Mouse (Mus musculus) lung, embryonic 16.5 days (tissue): ENCODE measurements at regions not wholly inside any gene's neighbourhood (a gene's known extent, or its start where the extent isn't known, plus 50 kb on each side); places are given as distances from the start of the nearest gene placed in this dataset.

Source experiments
- ATAC-seq: fragments of 200-750 bp; cut with Nextera tagmentation; 2 replicates; pipeline ENCODE4 v1.8.0; 2017; ENCODE audit warnings: low read depth, mild to moderate bottlenecking, moderate library complexity
- H3K27ac ChIP-seq: fragments of 300-500 bp; sonication (generic); 2 replicates; pipeline ENCODE4 v1.5.1; 2014; ENCODE audit warnings: mild to moderate bottlenecking, control low read depth, low read length
- H3K27me3 ChIP-seq: fragments of 300-500 bp; sonication (generic); 2 replicates; pipeline ENCODE4 v1.6.1; 2014; ENCODE audit warnings: low read depth, low read length, mixed read lengths; ENCODE audit not compliant: control insufficient read depth, insufficient read depth
- H3K36me3 ChIP-seq: fragments of 300-500 bp; sonication (generic); 2 replicates; pipeline ENCODE4 v1.6.1; 2014; ENCODE audit warnings: low read length; ENCODE audit not compliant: control insufficient read depth, insufficient read depth
- H3K4me1 ChIP-seq: fragments of 300-500 bp; sonication (generic); replicated peaks from 2 replicates; pipeline ENCODE4 v1.6.1; 2014; ENCODE audit warnings: low read length, mixed read lengths; ENCODE audit not compliant: control insufficient read depth, insufficient read depth
- H3K4me2 ChIP-seq: fragments of 300-500 bp; sonication (generic); 2 replicates; pipeline ENCODE4 v1.6.1; 2014; ENCODE audit warnings: low read depth, low read length, control low read depth
- H3K4me3 ChIP-seq: fragments of 300-500 bp; sonication (generic); 2 replicates; pipeline ENCODE4 v1.5.1; 2014; ENCODE audit warnings: mild to moderate bottlenecking, low read length, control low read depth
- H3K9ac ChIP-seq: fragments of 300-500 bp; sonication (generic); 2 replicates; pipeline ENCODE4 v1.6.1; 2014; ENCODE audit warnings: low read length, control low read depth
- H3K9me3 ChIP-seq: fragments of 300-500 bp; sonication (generic); 2 replicates; pipeline ENCODE4 v1.6.1; 2016; ENCODE audit warnings: low read length; ENCODE audit not compliant: control insufficient read depth
- WGBS: fragments of 180-500 bp; shearing (Covaris S2); extraction: QIAGEN DNeasy Blood & Tissue Kit; methylation state at CpG from one replicate; pipeline ENCODE4 v1.1.7; 2014; 5-methylcytosine and 5-hydroxymethylcytosine counted together

- no peak overlapping the region for H3K4me3 ChIP-seq
- no peak overlapping the region for H3K9ac ChIP-seq
- H3K27me3 ChIP-seq: no peaks in the 10 kb centered on the region
- H3K4me1 ChIP-seq: no peaks in the 10 kb centered on the region; the same call in 1 of the 2 replicates
- no peaks in the 10 kb centered on the region for H3K36me3 ChIP-seq
- WGBS: 75% methylated on average over 1 of the region's 1 CpGs
- ATAC-seq: no peak
- H3K27ac ChIP-seq: no peak overlapping the region
- H3K9me3 ChIP-seq: no peaks in the 10 kb centered on the region
- no peak overlapping the region for H3K4me2 ChIP-seq
Measured at GRCm38 (mm10) chr12:110169261-110169660, 109.6 kb upstream of the Dio3 start.

- no peak overlapping the region for H3K4me2 ChIP-seq
- 86% methylated on average over 8 of the region's 8 CpGs for WGBS
- H3K27ac ChIP-seq: no peak overlapping the region
- H3K4me3 ChIP-seq: no peak overlapping the region
- no peak overlapping the region for H3K9ac ChIP-seq
- H3K27me3 ChIP-seq: no peaks in the 10 kb centered on the region
- H3K9me3 ChIP-seq: no peaks in the 10 kb centered on the region
- no peaks in the 10 kb centered on the region for H3K36me3 ChIP-seq
- no peaks in the 10 kb centered on the region for H3K4me1 ChIP-seq
- no peak for ATAC-seq
Measured at GRCm38 (mm10) chr12:110170496-110170895, 108.4 kb upstream of the Dio3 start.

GRCm38 (mm10) chr12:110177826-110178225, 101.0 kb upstream of the Dio3 start:
- no peaks in the 10 kb centered on the region for H3K36me3 ChIP-seq
- ATAC-seq: no peak
- no peaks in the 10 kb centered on the region for H3K27me3 ChIP-seq
- H3K27ac ChIP-seq: no peak overlapping the region
- no peak overlapping the region for H3K4me3 ChIP-seq
- no peaks in the 10 kb centered on the region for H3K9me3 ChIP-seq
- H3K9ac ChIP-seq: no peak overlapping the region
- H3K4me1 ChIP-seq: no peaks in the 10 kb centered on the region
- WGBS: 86% methylated on average over 2 of the region's 2 CpGs
- H3K4me2 ChIP-seq: no peak overlapping the region

- H3K27ac ChIP-seq: no peak overlapping the region
- H3K36me3 ChIP-seq: no peaks in the 10 kb centered on the region
- no peak for ATAC-seq
- no peaks in the 10 kb centered on the region for H3K9me3 ChIP-seq
- H3K4me1 ChIP-seq: peaks cover 4% of the 10 kb centered on the region; the same call in 1 of the 2 replicates
- WGBS: 31% methylated on average over 6 of the region's 6 CpGs
- no peak overlapping the region for H3K4me2 ChIP-seq
- no peak overlapping the region for H3K9ac ChIP-seq
- no peak overlapping the region for H3K4me3 ChIP-seq
- peaks cover 28% of the 10 kb centered on the region for H3K27me3 ChIP-seq
Measured at GRCm38 (mm10) chr12:110183473-110183872, 95.4 kb upstream of the Dio3 start.

- Histone ChIP-seq H3K4me2 (no peak overlapping the region), H3K36me3 (no peaks in the 10 kb centered on the region), H3K4me3 (no peak overlapping the region), H3K9ac (no peak overlapping the region), H3K4me1 (peaks cover 13% of the 10 kb centered on the region; the same call in 1 of the 2 replicates), H3K27me3 (peaks cover 43% of the 10 kb centered on the region), H3K9me3 (no peaks in the 10 kb centered on the region), H3K27ac (no peak overlapping the region)
- no peak for ATAC-seq
- 60% methylated on average over 9 of the region's 9 CpGs for WGBS
Measured at GRCm38 (mm10) chr12:110185399-110185798, 93.5 kb upstream of the Dio3 start.

- Histone ChIP-seq H3K27me3 (peaks cover 49% of the 10 kb centered on the region), H3K9ac (no peak overlapping the region)
Measured at GRCm38 (mm10) chr12:110186381-110186780, 92.5 kb upstream of the Dio3 start.

GRCm38 (mm10) chr12:110186911-110187245, 92.0 kb upstream of the Dio3 start:
- Histone ChIP-seq H3K9ac (no peak overlapping the region), H3K4me2 (no peak overlapping the region), H3K4me1 (peaks cover 13% of the 10 kb centered on the region; the same call in 1 of the 2 replicates), H3K4me3 (no peak overlapping the region), H3K36me3 (no peaks in the 10 kb centered on the region), H3K27me3 (peaks cover 51% of the 10 kb centered on the region), H3K9me3 (no peaks in the 10 kb centered on the region), H3K27ac (no peak overlapping the region)
- WGBS: 32% methylated on average over 10 of the region's 10 CpGs
- ATAC-seq: no peak

More at GRCm38 (mm10) chr12:110186381-110186780, 92.5 kb upstream of the Dio3 start:
- Histone ChIP-seq H3K27ac (no peak overlapping the region), H3K36me3 (no peaks in the 10 kb centered on the region), H3K9me3 (no peaks in the 10 kb centered on the region), H3K4me3 (no peak overlapping the region), H3K4me2 (no peak overlapping the region), H3K4me1 (peaks cover 13% of the 10 kb centered on the region; the same call in 1 of the 2 replicates)
- WGBS: 60% methylated on average over 3 of the region's 3 CpGs
- no peak for ATAC-seq

- H3K9ac ChIP-seq: no peak overlapping the region
- H3K9me3 ChIP-seq: no peaks in the 10 kb centered on the region
- 3% methylated on average over 48 of the region's 49 CpGs for WGBS
- H3K36me3 ChIP-seq: no peaks in the 10 kb centered on the region
- peak overlapping the region; percentile 4; the same call in 1 of the 2 replicates for H3K4me3 ChIP-seq
- no peak overlapping the region for H3K27ac ChIP-seq
- peaks cover 13% of the 10 kb centered on the region; the same call in 1 of the 2 replicates for H3K4me1 ChIP-seq
- peaks cover 54% of the 10 kb centered on the region for H3K27me3 ChIP-seq
- H3K4me2 ChIP-seq: no peak overlapping the region
- ATAC-seq: peak; percentile 36; the same call in 1 of the 2 replicates
Measured at GRCm38 (mm10) chr12:110187246-110188135, 91.4 kb upstream of the Dio3 start.

- Histone ChIP-seq H3K4me3 (no peak overlapping the region), H3K36me3 (no peaks in the 10 kb centered on the region), H3K27ac (no peak overlapping the region), H3K4me1 (peaks cover 13% of the 10 kb centered on the region; the same call in 1 of the 2 replicates), H3K9me3 (no peaks in the 10 kb centered on the region), H3K4me2 (no peak overlapping the region), H3K27me3 (peaks cover 54% of the 10 kb centered on the region), H3K9ac (no peak overlapping the region)
- ATAC-seq: no peak
- WGBS: 6% methylated on average over 29 of the region's 29 CpGs
Measured at GRCm38 (mm10) chr12:110188136-110188631, 90.7 kb upstream of the Dio3 start.
